In genomic region chr7:75655180-75656074, GRCm38 (mm10) we compare ENCODE assay signal across 10 mouse cellular contexts.
DNase-seq lines count a peak whose midpoint lies in the region; ATAC-seq lines count a peak whose summit lies in the region.
"Had no signal": no experiment of that assay in that cellular context is flagged by ENCODE, and none has a peak within 500 bp of the region (broad histone marks: within the 10 kb centered on the region; RNA-seq: fewer than 3 reads in every experiment).

No protein-coding gene starts in this region.

- H3K27ac ChIP-seq in intestine, embryonic 14.5 days (ENCODE audit: low read depth): no peak overlapping the region
- no peak overlapping the region for H3K27ac ChIP-seq in intestine, embryonic 15.5 days
- H3K27ac ChIP-seq in liver, embryonic 13.5 days: peak overlapping the region; percentile 75
- H3K27ac ChIP-seq: hindbrain, embryonic 13.5 days had no signal

- no peak overlapping the region for H3K4me3 ChIP-seq in intestine, embryonic 14.5 days (ENCODE audit: low read depth, low read length)
- no peak overlapping the region for H3K4me3 ChIP-seq in intestine, embryonic 15.5 days (replicated peaks)
- H3K4me3 ChIP-seq in liver, embryonic 13.5 days (replicated peaks): peak overlapping the region; percentile 63
- H3K4me3 ChIP-seq: hindbrain, embryonic 13.5 days had no signal

- ATAC-seq in intestine, embryonic 14.5 days (replicated peaks; ENCODE audit: low FRiP score, low TSS enrichment, low read depth): no peak
- ATAC-seq in intestine, embryonic 15.5 days: no peak
- peak; percentile 68 for ATAC-seq in liver, embryonic 13.5 days (ENCODE audit: low read depth)

- no peaks in the 10 kb centered on the region for H3K27me3 ChIP-seq in intestine, embryonic 14.5 days (replicated peaks; ENCODE audit: control insufficient read depth, insufficient read depth, low read length)
- no peaks in the 10 kb centered on the region for H3K27me3 ChIP-seq in intestine, embryonic 15.5 days (replicated peaks)
- H3K27me3 ChIP-seq in liver, embryonic 13.5 days: no peaks in the 10 kb centered on the region
- H3K27me3 ChIP-seq: hindbrain, embryonic 13.5 days had no signal

- no peaks in the 10 kb centered on the region for H3K9me3 ChIP-seq in intestine, embryonic 14.5 days (ENCODE audit: control insufficient read depth, low read length)
- H3K9me3 ChIP-seq in intestine, embryonic 15.5 days: no peaks in the 10 kb centered on the region
- no peaks in the 10 kb centered on the region for H3K9me3 ChIP-seq in liver, embryonic 13.5 days (replicated peaks)
- H3K9me3 ChIP-seq: hindbrain, embryonic 13.5 days had no signal

- H3K4me1 ChIP-seq in intestine, embryonic 14.5 days (replicated peaks; ENCODE audit: control insufficient read depth, insufficient read depth, low read length): peaks cover 4% of the 10 kb centered on the region
- H3K4me1 ChIP-seq in intestine, embryonic 15.5 days (replicated peaks): no peaks in the 10 kb centered on the region; the same call in 1 of the 2 replicates
- H3K4me1 ChIP-seq in liver, embryonic 13.5 days (replicated peaks): peaks cover 48% of the 10 kb centered on the region
- H3K4me1 ChIP-seq: hindbrain, embryonic 13.5 days had no signal

- H3K9ac ChIP-seq in intestine, embryonic 14.5 days (ENCODE audit: low read length): no peak overlapping the region
- H3K9ac ChIP-seq in intestine, embryonic 15.5 days: no peak overlapping the region
- H3K9ac ChIP-seq in liver, embryonic 13.5 days: peak overlapping the region; percentile 68
- H3K9ac ChIP-seq: hindbrain, embryonic 13.5 days had no signal

- DNase-seq in intestine, embryonic 14.5 days (ENCODE audit: low spot score): no peak
- DNase-seq in A20 (ENCODE audit: low read depth, low spot score): peak; percentile 81
- peak; percentile 70 for DNase-seq in T-cell, adult 2 months (ENCODE audit: low spot score)
- DNase-seq in liver, embryonic 13.5 days: no peak
- no peak for DNase-seq in ovary, postnatal 10 days (ENCODE audit: low spot score)
- DNase-seq in embryo, embryonic 10.5 days (ENCODE audit: low spot score): no peak
- DNase-seq in cerebellum, postnatal 4 days (ENCODE audit: low spot score in 2 of 2): no peak
- DNase-seq: cerebellum, postnatal 25 days had no signal

- peak overlapping the region; percentile 18; the same call in 1 of the 2 replicates for H3K4me2 ChIP-seq in intestine, embryonic 14.5 days (ENCODE audit: low read length)
- H3K4me2 ChIP-seq in intestine, embryonic 15.5 days (replicated peaks): no peak overlapping the region
- H3K4me2 ChIP-seq in liver, embryonic 13.5 days: peak overlapping the region; percentile 76
- H3K4me2 ChIP-seq: hindbrain, embryonic 13.5 days had no signal

- H3K36me3 ChIP-seq in intestine, embryonic 14.5 days (ENCODE audit: control insufficient read depth, insufficient read depth, low read length): no peaks in the 10 kb centered on the region
- no peaks in the 10 kb centered on the region for H3K36me3 ChIP-seq in intestine, embryonic 15.5 days
- peaks cover 3% of the 10 kb centered on the region for H3K36me3 ChIP-seq in liver, embryonic 13.5 days
- H3K36me3 ChIP-seq: hindbrain, embryonic 13.5 days had no signal

- WGBS in intestine, embryonic 14.5 days: 76% methylated on average over 11 of the region's 11 CpGs
- 68% methylated on average over 11 of the region's 11 CpGs for WGBS in intestine, embryonic 15.5 days
- WGBS in liver, embryonic 13.5 days (ENCODE audit: insufficient replicate concordance): 26% methylated on average over 11 of the region's 11 CpGs

Comparison
In these comparisons a context has a peak if more than half of its experiments do, and no peak if none do; other contexts are left out.
1. DNase-seq: peak in A20 (single experiment) and T-cell, adult 2 months (single experiment); none in intestine, embryonic 14.5 days (single experiment), liver, embryonic 13.5 days (single experiment), ovary, postnatal 10 days (single experiment), embryo, embryonic 10.5 days (single experiment) and cerebellum, postnatal 4 days (0 of 2).